Mouse (Mus musculus): Measurements from ENCODE around the gene Edc4. TPM values are rescaled to one million over a fixed set of nuclear protein-coding genes. Genes with fewer than 3 reads are reported as not detected.

The Edc4 gene
- total RNA-seq, 2 experiments from 2014 or later: 63.6 to 67.4 TPM

DNA sequence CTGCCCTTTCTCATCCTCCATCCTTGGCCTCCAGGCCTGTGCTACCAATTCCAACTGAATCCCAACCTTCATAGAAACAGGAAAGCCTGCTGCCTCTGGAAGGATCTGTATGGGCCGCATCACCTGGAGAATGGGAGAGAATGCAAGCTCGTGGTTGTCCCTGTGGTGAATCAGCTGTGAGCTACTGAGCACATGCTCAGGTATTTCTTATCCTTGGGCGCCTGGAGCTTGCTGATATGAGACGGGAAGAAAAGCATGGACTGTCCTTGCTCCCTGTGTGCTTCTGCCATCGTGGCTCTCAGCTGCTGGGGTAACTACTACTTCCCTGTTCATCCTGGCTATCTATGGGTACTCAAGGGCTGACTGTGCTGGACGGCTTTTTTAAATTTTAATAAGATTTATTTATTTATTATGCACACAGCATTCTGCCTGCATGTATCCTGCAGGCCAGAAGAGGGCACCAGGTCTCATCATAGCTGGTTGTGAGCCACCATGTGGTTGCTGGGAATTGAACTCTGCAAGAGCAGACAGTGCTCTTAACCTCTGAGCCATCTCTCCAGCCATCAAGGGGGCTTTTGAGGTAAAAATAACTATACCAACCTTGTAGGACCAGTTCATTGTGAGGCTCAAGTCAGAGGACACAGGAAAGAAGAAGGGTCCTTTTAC, 14.2 kb upstream of the Edc4 start:
- DNase-seq (ENCODE audit: low spot score in 2 of 2): no peak

DNA sequence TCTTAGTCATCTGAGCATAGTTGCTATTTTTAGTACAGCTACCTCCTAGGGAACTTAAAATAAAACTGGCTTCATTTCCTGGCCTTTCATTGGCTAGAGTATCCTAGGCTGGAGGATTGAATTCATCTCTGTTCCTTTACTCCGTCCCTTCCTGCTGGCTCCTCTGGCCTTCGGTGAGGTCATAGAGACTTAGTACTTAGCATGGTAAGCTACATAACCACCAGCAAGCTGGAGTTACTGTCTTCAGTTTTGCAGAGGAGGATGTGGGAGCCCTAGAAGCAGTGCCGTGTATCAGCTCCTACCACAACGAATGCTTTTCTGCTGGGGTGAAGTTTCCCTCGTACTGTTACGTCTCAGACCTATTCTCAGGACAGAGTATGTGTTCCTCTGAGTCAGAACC, 6.4 kb upstream of the Edc4 start:
- DNase-seq (ENCODE audit: low spot score in 2 of 2): no peak

DNA sequence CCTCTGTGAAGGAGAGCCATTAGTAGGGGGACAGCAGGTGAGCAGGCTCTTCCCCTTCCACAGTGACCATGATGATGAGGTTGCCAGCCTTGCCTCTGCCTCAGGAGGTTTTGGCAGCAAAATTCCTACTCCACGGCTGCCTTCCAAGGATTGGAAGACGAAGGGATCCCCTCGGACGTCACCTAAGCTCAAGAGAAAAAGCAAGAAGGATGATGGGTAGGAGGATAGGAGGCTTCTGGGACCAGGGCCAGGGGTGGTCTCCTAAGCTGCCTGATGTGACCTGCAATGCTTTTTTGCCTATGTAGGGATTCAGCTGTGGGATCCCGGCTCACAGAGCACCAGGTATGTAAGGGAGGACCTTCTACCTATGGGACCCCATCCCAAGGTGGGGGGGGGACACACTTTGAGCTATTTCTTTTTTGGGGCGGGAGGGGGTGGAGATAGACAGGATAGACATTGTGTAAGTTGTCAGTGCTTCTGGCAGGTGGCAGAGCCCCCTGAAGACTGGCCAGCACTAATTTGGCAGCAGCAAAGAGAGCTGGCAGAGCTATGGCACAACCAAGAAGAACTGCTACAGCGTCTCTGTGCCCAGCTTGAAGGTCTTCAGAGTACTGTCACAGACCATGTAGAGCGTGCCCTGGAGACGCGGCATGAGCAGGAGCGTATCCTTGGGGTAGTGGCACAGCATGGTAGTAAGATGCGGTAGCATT, 9.2 kb downstream of the Edc4 start:
- no peak for DNase-seq (ENCODE audit: low spot score in 2 of 2)

GRCm38 (mm10) chr8:105890870-105891269, 10.2 kb downstream of the Edc4 start:
- peak; percentile 75 to 84 for DNase-seq (ENCODE audit: low spot score in 2 of 2)

GRCm38 (mm10) chr8:105892432-105892831, 11.8 kb downstream of the Edc4 start:
- peak in 1 of 2 experiments; percentile 44 for DNase-seq (ENCODE audit: low spot score in 2 of 2)

DNA sequence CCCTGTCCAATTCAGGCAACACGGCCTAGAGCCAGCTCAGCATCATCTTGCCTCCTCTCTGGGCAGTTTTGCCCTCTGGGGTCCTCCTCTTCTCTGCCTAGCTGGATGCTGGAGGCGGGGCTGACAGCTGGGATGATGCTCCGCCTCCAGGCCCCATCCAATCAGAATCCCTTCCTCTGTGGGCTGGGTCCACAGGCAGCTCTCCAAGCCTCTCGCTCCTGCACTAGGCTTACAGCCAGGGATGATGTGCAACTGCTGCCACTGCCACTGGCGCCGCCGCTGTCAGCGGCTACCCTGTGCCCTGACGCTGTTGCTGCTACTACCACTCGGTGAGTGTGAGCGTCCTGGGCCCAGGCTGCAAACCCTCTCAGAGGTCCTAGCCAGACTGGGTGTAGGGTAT, 12.7 kb downstream of the Edc4 start, which contains the start of gene Nrn1l:
Nrn1l (plus strand) TSS at position 229 of the 400 bp plus-strand sequence.
- peak; percentile 76 to 80 for DNase-seq (ENCODE audit: low spot score in 2 of 2)

DNA sequence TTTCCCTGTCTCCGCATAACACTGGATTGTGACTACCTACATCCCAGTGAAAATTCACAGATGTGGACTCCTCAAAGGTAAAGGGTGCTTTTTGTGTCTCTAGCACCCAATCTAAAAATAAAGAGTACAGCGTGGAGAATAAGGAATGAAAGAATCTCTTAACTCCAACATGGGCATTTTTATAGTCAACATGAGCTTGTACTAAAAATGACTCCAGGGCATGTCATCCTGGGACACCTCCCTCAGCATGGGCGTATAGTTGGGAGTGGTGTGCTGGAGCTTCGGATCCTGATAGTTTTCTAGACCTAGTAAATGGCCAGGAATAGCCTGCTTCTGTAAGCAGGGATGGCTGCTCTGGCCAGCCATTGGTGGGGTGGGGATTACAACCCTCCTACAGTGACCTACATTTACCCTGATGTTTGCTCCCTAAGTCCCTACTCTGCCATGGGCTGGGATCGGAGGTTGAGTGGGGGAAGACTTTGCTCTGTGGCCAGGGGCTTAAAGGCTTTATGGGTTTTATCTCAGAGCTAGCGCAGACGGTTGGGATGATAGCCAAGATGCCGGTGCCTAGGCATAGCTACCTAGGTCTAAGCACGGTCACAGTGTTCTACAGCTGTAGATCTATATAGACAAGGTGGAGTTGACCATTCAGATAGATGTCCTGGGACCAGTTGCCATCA, 17.3 kb downstream of the Edc4 start:
- no peak for DNase-seq (ENCODE audit: low spot score in 2 of 2)

- DNase-seq (ENCODE audit: low spot score in 2 of 2): peak; percentile 89 to 93
Observed at GRCm38 (mm10) chr8:105900180-105900940, 19.7 kb downstream of the Edc4 start, which contains the start of gene Pskh1. Gene Pskh1, plus strand, starts transcription at chr8:105900441.

- DNase-seq (ENCODE audit: low spot score in 2 of 2): no peak
Observed at GRCm38 (mm10) chr8:105900941-105901616, 20.4 kb downstream of the Edc4 start.

DNA sequence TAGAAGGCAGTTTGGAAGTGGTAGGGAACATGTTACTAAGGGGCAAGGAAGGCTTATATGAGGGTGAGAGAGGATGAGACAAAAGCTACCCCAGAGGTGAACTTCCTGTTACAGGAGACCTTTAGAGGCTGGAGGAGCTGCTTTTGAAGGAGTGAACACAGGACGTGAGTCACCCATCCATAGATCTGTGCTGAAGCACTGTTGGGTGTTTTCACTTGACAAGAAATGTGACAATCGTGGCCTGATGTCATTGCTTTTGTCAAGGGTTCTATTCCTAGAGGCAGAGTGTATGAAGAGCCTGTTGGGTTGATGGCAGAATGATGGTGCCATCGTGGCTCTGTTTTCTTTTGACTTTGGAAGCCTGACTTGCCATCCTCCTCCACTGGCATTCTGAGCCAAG, 38.7 kb downstream of the Edc4 start:
- no peak for DNase-seq (ENCODE audit: low spot score in 2 of 2)

GRCm38 (mm10) chr8:105925123-105925522, 44.4 kb downstream of the Edc4 start:
- DNase-seq (ENCODE audit: low spot score in 2 of 2): no peak

- peak; percentile 76 to 83 for DNase-seq (ENCODE audit: low spot score in 2 of 2)
Observed at GRCm38 (mm10) chr8:105930602-105931001, 49.9 kb downstream of the Edc4 start.

GRCm38 (mm10) chr8:105931271-105931670, 50.6 kb downstream of the Edc4 start:
- no peak for DNase-seq (ENCODE audit: low spot score in 2 of 2)

DNA sequence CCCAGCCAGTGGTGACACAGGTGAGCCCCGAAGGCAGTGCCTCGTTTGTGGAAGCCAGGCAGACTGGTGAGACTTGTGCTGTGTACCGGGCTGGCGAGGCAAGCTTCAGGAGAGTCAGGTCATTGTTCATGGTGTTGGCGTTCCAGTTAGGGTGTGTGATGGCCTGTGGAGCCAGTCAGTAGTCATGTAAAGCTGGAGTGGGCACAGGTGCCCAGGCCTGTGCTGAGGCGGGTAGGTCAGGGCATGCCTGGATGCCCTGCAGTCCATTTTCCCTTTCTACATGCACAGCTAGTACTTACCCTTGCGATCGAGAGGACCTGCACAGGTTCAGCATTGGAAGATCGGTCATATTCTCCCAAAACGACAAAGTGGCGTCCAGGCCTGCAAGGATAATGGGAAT, 51.8 kb downstream of the Edc4 start:
- no peak for DNase-seq (ENCODE audit: low spot score in 2 of 2)

- no peak for DNase-seq (ENCODE audit: low spot score in 2 of 2)
Observed at GRCm38 (mm10) chr8:105933762-105934161, 53.1 kb downstream of the Edc4 start, which contains the start of gene Ctrl. Gene Ctrl, minus strand, starts transcription at chr8:105933862.

DNA sequence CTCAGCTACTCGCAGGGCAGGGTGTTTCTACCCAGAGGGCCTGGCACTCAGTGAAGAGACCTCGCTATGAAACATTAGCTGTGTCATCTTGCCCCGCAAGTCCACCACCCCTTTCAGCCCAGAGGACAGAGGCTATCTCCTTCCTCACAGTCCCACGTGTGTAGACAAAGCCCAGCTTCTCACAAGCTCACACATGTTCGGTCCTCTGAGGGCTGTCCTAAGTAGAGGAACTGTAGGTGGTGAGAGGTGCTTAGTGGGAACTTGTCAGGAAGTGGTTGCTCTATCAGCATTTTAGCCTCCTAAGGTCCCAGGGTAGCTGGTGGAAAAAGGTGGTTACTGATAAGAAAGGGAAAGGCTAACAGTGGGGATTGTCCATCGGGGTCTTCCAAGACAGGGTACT, 54.4 kb downstream of the Edc4 start:
- no peak for DNase-seq (ENCODE audit: low spot score in 2 of 2)

GRCm38 (mm10) chr8:105935863-105936603, 55.4 kb downstream of the Edc4 start:
- no peak for DNase-seq (ENCODE audit: low spot score in 2 of 2)

- DNase-seq (ENCODE audit: low spot score in 2 of 2): peak; percentile 81 to 90
Observed at GRCm38 (mm10) chr8:105936866-105937475, 56.3 kb downstream of the Edc4 start.

DNA sequence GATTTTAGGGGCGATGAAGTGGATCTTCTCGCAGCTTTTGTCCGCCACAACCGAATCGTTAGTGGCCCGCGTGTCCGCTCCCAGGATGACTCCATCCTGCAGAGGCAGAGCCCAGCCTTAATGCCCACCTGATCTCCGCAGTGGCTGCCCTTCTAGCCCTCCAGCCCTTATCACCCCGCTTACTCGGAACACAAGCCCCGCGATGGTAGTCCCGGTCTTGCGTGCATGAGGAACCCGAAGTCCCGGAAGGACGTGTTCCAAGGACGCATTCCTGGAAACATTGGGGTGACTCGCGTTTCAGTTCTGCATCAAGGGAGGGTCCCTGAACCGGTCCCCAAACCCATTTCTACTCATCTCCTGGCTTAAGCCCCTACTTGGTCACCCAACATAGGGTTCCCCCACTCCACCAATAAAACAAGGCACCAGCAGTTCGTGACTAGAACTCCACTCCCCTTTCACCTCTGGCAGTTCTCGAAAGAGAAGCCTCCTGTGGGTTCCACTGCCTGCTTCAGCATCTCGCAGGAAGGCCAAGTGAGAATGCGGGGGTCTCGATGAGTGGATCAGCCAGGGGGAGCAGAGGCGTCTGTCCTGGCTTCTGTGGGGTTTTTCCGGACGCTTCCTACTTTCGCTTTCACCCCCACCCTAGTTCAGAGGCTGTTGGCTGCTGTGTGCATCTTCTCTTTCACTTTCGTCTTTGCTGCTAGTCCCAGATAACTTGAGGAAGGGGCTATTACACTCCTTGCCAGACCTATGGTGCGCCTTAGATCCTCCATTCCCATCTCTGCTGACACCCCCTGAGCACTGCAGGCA, 57.0 kb downstream of the Edc4 start:
- DNase-seq (ENCODE audit: low spot score in 2 of 2): peak in 1 of 2 experiments; percentile 60
